Mouse (Mus musculus) right cerebral cortex, postnatal 36 days (tissue): ENCODE data around the gene Scn9a.
A peak's percentile ranks its signal among the peaks of the same experiment; 100 is the strongest.

Experiments used
- DNase-seq, 2 experiments: peaks; one replicate each; pipeline ENCODE4 v3.0.0; 2022; ENCODE audit warnings: low spot score in 2 of 2, mixed read lengths in 1 of 2

Gene Scn9a

GRCm38 (mm10) chr2:66463916-66464315 lies 170.8 kb downstream of the Scn9a start:
- no peak for DNase-seq

GRCm38 (mm10) chr2:66462458-66462857 lies 172.3 kb downstream of the Scn9a start:
- no peak for DNase-seq

- peak in 1 of 2 experiments; percentile 35 for DNase-seq
These were observed 194.1 kb downstream of the Scn9a start, which contains the start of gene Scn1a for GRCm38 (mm10) chr2:66440711-66441110. TSS of gene Scn1a (minus strand) at chr2:66440840.

GRCm38 (mm10) chr2:66439764-66440471 lies 194.8 kb downstream of the Scn9a start:
- peak in 1 of 2 experiments; percentile 11 for DNase-seq

GRCm38 (mm10) chr2:66436286-66436685 lies 198.5 kb downstream of the Scn9a start:
- no peak for DNase-seq
